Mouse (Mus musculus) ZHBTc4 (cell line): ENCODE data around the gene Hoxc12.

Source experiments
- DNase-seq: peaks from one replicate; pipeline ENCODE4 v3.0.0-alpha.2; 2011; ENCODE audit warnings: low read depth, low spot score

Gene Hoxc12

DNA sequence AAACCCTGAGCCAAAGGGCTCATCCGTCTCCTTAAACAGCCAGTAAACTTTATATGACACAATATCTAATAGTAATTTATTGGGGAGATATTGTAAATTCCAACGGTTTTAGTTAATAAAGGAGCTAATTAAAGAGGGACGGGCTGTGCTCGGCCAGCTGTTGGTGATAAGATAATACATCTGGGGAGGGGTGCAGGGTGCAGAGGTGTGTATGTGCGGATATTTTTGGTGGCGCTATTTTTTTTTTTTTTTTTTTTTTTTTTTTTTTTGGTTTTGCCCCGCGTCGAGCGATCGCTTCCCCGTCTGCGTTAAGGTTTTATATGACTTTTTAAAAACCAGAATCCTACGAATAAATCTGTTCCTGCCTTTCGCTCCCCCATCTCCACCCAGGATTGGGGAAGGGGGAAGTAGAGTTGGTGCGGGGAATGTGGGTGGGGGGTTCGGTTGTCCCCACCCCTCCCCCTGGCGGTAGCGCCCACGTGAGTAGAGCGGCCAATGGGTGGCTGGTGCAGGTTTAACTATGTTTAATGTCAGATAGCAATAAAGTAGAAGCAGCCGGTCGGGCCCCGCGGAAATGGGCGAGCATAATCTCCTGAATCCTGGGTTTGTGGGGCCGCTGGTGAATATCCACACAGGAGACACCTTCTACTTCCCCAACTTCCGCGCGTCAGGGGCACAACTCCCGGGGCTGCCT lies at the start of gene Hoxc12:
Hoxc12 (plus strand) TSS at position 479 of the 694 bp plus-strand sequence.
- peak; percentile 69 for DNase-seq

DNA sequence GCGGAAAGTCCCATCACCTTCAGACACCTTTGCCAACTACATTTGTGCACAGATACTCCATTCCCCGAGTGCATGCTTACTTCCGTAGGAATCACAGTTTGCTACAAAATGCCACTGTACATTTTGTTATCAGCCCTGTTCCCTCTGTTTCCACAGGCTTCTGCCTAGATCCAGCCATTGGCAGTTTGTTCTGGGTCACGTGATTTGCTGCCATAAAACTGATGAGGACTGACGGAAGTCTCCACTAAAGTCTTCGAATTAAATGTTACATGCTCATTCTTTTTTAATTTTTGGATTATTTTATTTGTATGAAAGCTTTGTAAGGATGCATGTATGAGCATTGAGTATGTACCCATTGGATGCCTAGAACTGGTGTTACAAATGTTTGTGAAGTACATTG lies 41.4 kb upstream of the Hoxc12 start:
- DNase-seq, result no peak

GRCm38 (mm10) chr15:102904946-102905345 lies 31.6 kb upstream of the Hoxc12 start:
- no peak for DNase-seq

DNA sequence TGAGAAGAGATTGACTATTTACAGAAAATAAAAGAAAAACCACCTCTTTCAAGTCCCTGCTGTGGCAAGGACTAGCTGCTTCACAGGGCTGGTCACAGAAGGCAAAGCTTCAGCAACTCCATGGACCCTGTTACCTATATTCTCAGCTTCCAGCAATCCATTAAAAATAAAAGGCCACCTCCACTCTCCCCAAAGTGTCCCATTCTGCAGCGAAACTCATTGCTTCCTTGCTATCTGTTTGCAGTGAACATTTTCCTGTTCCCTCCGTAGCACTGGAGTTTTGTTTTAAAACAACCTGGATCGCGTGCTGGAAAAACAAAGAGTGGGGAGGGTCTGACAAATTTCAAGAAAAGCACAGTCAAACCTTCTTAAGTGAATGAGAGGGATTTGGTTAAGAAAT lies 27.0 kb upstream of the Hoxc12 start:
- DNase-seq, result no peak

DNA sequence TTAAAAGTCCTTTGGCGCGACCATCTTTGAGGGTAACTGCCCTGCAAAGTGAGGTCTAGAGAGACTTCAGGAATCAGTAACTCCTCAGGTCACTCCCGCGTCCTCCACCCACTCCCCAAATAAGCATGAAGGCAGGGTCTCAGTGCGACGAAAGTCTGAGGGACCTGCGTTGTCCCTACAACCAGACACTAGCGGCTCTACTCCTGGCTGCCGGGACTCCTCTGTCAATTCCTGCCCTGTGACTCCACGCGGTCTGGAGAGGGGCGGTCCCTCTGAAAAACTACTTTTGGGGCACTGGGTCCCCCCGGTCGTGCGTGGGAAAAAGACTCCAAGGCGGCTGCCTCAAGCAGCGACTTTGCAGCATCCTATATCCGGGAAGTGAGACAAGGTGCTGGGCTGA lies 26.5 kb upstream of the Hoxc12 start:
- DNase-seq, result peak; percentile 47

DNA sequence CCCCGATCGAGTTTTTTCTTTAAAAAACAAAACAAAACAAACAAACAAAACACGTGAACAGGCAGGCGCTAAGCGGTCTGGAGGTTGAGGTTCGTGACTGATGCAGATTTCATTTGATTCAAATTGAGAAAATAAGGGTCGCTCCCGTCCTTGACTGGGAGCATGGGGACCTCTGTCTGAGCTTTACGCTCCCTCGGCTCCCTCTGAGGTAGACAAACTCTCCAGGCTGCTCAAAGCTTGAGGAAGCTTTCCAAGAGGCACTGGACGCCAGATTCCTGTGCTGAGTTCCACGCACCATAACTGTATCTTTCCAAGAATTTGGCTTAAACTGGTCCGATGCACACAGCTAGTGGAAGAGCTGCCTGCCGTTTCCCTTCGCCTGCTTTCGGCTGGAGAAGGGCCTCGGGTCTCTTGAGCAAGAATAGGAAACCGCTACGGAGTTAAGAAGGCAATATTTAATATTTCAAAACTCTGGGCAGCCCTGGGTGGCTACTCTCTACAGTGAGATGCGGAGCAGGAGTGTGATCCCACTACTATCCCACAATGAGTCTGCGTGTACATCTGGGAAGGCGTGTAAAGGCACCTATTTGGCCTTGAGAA lies 26.0 kb upstream of the Hoxc12 start:
- DNase-seq, result peak; percentile 49

DNA sequence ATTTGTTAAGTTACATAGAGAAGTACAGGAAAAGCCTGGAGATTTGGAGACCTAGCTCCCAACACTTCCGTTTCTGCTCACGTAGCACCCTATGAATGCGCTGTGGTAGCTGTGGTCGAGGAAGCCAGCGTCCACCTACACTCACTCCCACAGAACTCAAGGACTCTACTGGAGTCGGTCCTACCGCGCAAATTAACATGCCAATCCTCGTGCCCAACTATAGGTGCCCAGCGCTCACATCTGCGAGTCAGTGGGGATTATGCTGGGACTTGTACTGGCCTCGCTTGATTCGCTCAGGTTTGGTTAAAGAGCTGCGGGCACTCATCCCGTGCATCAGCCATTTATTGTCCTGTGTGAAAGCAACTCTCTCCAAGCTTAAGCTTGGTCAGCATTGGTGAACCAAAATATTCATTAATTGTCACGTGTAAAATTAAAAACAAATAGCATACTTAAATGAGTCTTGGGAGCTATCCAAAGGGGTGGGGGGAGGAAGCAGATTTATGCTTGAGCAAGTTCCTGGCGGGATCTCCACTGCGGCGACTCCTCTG lies 23.4 kb upstream of the Hoxc12 start:
- DNase-seq, result peak; percentile 25

DNA sequence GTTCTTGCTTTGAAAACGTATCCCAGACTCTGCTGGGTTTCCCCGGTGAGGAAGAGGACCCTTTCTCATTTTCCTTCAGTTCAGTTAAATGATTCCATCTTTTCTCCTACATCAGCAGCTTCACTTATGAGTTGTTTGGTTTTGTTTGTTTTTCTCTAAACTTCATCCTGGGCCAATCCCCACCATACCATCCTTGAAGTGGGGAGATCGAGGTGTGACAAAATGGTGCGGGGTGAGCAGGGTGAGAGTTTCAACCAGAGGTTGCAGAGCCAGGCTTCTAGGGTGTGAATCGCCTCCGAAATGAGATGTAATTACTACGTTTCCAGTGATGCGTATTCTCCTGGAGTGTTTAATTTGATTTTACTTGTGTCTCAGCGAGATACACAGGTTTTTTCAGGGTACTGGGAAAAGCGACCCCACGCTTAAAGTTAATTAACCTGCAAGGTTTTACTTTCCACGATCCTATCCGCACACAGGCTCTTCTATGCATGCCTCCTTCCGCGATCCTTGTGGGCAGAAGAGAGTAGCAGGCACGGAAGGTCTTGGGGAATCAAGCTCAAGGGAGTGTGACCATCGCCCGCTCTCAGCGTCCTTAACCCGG lies 18.5 kb upstream of the Hoxc12 start:
- DNase-seq, result no peak

- no peak for DNase-seq
Measured at GRCm38 (mm10) chr15:102918611-102919265, 17.8 kb upstream of the Hoxc12 start.

- DNase-seq, result no peak
Measured at GRCm38 (mm10) chr15:102919336-102920180, 17.0 kb upstream of the Hoxc12 start.

DNA sequence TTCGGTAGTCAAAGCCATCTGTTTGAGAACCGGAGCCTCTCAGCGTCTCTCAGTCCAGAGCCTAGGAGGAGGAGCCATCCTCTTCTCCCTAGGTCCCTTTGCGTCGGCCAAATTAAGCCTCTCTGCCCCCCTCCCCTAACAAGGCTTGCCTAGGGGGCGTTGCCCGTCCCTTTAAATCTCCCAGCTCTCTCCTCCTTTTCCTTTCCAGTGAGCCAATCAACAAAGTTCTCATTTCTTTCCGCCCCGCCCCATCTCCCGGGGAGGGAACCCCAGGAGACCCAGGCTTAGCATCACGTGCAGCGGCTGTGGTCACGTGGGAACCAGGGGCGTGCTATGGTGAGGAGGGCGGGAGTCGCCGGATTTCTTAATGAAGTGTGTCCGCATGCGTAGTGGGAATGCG lies 15.9 kb upstream of the Hoxc12 start:
- DNase-seq, result peak; percentile 100

GRCm38 (mm10) chr15:102921053-102922011 lies 15.2 kb upstream of the Hoxc12 start, which contains the start of gene Hoxc13:
Gene Hoxc13 (plus strand): TSS chr15:102921103.
- DNase-seq, result peak; percentile 70

DNA sequence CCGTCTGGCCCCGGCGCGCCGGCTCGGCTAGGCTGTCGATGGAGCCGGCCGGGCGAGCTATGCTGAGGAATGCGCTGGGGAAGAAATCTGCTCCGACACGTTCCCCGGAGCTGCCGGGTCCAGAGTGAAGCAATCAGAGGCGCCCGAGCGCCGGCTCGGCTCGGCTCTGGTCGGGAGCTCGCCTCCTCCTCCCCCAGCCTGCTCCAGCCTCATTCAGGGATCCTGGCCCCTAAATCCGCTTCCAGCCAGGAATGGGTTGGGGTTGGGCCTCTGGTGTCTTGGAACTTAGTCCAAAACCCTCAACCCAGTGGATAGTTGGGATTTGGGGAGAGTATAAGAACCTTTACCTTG lies 14.6 kb upstream of the Hoxc12 start:
- DNase-seq, result no peak

GRCm38 (mm10) chr15:102922636-102923500 lies 13.7 kb upstream of the Hoxc12 start:
- no peak for DNase-seq

DNA sequence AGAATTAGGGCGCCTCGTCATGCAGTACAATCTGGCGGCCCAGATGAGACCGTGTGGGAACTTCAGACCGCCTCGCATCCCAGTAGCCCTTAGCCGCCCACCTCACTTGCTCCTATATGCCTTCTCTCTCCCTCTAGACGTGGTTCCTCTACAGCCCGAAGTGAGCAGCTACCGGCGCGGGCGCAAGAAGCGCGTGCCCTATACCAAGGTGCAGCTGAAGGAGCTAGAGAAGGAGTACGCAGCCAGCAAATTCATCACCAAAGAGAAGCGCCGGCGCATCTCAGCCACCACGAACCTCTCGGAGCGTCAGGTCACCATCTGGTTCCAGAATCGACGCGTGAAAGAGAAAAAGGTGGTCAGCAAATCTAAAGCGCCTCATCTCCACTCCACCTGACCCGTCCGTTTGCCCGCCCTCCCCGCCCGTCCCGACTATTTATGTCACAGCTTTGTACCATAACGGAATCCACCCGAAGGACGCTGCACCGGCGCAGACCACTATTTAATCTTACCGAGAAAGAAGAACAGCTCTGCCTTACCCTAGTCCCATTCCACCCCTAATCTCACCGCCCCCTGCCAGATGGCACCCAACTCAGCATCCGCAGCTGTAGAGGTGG lies 9.4 kb upstream of the Hoxc12 start:
- peak; percentile 33 for DNase-seq

DNA sequence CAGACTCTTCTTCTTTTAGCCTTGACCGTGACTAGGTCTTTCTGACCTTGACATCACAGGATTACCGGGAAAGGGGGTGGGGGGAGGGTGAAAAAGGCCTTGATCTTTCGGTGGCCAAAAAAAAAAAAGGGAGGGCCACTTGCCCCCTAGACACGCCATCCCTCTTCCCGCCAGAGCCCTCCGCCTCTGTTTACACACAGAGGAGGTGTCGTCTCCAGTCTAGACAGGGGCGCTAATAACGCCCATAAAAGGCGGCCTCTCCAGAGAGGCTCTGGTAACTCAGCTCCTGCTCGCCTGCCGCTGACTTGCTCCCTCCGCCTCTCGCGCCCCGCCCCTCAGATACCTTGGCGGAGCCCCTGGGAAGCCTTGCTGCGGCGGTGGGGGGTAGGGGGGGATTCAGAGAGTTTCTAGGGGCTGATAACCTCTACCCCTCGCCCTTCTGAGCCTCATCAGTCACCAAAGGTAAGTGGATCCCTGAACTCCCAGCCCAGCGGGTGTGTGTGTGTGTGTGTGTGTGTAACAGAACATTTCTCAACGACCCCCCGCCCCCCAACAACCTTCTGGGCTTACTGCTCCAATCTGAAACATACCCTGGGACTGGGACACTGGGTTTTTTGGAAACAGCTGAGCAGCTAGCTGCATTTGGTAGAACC lies 4.7 kb upstream of the Hoxc12 start:
- peak; percentile 98 for DNase-seq

DNA sequence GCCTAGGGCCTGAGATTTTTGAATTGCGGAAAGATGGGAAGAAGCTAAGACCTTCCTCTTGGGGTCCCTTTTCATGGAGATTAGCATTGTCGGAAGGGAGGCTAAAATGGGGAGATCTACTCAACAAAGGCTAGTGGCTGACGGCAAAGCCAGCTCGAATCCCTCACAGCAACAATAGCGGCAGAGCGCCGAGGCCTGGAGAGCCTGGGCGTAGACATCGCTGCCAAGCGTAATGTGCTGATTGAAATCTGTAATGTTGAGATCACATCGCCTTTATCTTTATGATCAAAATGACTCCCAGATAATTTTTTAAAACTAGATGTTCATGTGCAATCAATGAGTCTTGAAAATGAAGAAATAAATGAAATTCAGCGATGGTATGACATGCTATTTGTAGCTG lies 2.1 kb upstream of the Hoxc12 start:
- DNase-seq, result peak; percentile 44

DNA sequence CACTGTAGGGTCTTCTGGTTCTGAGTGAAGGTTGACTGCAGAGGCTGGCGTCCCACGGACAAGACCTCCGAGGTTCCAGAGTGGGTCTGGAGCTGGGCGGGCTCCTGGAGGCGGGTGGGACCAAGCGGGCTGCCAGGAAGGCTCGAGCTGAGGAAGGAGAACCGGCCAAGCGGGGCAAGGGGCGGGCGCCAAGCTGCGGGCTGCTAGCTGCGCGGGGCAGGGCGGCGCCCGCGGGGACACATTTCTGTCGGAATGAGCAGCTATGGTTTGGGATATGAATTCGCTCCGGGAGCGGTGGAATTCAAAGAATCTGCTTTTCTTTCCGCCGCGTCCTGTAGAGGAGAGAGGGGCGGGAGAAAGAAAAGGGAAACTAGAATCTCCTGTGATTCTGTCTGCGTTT lies 1.7 kb upstream of the Hoxc12 start:
- peak; percentile 82 for DNase-seq
